Mouse (Mus musculus): Measurements from ENCODE around the gene Galr3. TPM values are rescaled to one million over a fixed set of nuclear protein-coding genes. Genes with fewer than 3 reads are reported as not detected.

Galr3 gene
- total and polyA plus RNA-seq, 3 experiments: 2.6 to 4.5 TPM; not detected in 1

- Histone ChIP-seq H3K79me2 (ENCODE audit: control insufficient read depth, insufficient read depth, low read length, poor library complexity) (peaks cover 7% of the 10 kb centered on the region; the same call in 1 of the 2 replicates), H3K27ac (ENCODE audit: control insufficient read depth, low read depth, low read length) (no peak overlapping the region), H3K9me3 (replicated peaks; ENCODE audit: insufficient read depth, low read length) (no peaks in the 10 kb centered on the region), H3K27me3 (ENCODE audit: control insufficient read depth in 1 of 2, insufficient read depth in 2 of 2, low read length in 2 of 2) (no peaks in the 10 kb centered on the region; a peak in 1 of 4 replicates), H3K4me3 (ENCODE audit: control insufficient read depth in 1 of 2, insufficient read depth in 1 of 2, low read depth in 2 of 2, low read length in 2 of 2) (peak overlapping the region; percentile 58 to 75), H3K9ac (ENCODE audit: control insufficient read depth, low read depth, low read length, poor library complexity, severe bottlenecking) (peak overlapping the region; percentile 89), H3K36me3 (ENCODE audit: control insufficient read depth in 1 of 2, insufficient read depth in 2 of 2, low read length in 2 of 2) (peaks cover 0 to 6% of the 10 kb centered on the region in 2 experiments; a peak in 1 of 4 replicates), H3K4me1 (ENCODE audit: control insufficient read depth in 1 of 2, insufficient read depth in 2 of 2, low read length in 2 of 2) (peaks cover 0 to 17% of the 10 kb centered on the region in 2 experiments; a peak in 2 of 4 replicates)
- peak; percentile 53 for DNase-seq (ENCODE audit: low read depth, low spot score)
- TF ChIP-seq GABPA (IDR thresholded peaks at IDR 0.05; ENCODE audit: low read depth, low read length) (no peak), TBP (IDR thresholded peaks at IDR 0.05; ENCODE audit: low read depth, low read length) (no peak), ZNF384 (IDR thresholded peaks at IDR 0.05; ENCODE audit: low read depth, low read length) (0 out of 2 replicates have a peak, but pooled peaks have one; percentile 48), ZMIZ1 (IDR thresholded peaks at IDR 0.05; ENCODE audit: low read depth, low read length) (peak; percentile 26; the same call in 1 of the 2 replicates), POLR2AphosphoS2 (IDR thresholded peaks at IDR 0.05; ENCODE audit: low read length) (peak; percentile 46; the same call in 1 of the 2 replicates), POLR2A (IDR thresholded peaks at IDR 0.05; ENCODE audit: control insufficient read depth in 1 of 2, insufficient read depth in 1 of 2, low read depth in 1 of 2, low read length in 2 of 2, poor library complexity in 1 of 2) (peak in 1 of 2 experiments; percentile 32; a peak in 1 of 4 replicates)
Observed at GRCm38 (mm10) chr15:79029519-79030241, 12.0 kb upstream of the Galr3 start.

- peaks cover 0 to 6% of the 10 kb centered on the region in 2 experiments; a peak in 1 of 4 replicates for H3K36me3 ChIP-seq (ENCODE audit: control insufficient read depth in 1 of 2, insufficient read depth in 2 of 2, low read length in 2 of 2)
- no peak overlapping the region for H3K27ac ChIP-seq (ENCODE audit: control insufficient read depth, low read depth, low read length)
- H3K79me2 ChIP-seq (ENCODE audit: control insufficient read depth, insufficient read depth, low read length, poor library complexity): peaks cover 7% of the 10 kb centered on the region; the same call in 1 of the 2 replicates
- H3K4me1 ChIP-seq (ENCODE audit: control insufficient read depth in 1 of 2, insufficient read depth in 2 of 2, low read length in 2 of 2): peaks cover 0 to 17% of the 10 kb centered on the region in 2 experiments; a peak in 2 of 4 replicates
- peak overlapping the region; percentile 71 for H3K9ac ChIP-seq (ENCODE audit: control insufficient read depth, low read depth, low read length, poor library complexity, severe bottlenecking)
- H3K27me3 ChIP-seq (ENCODE audit: control insufficient read depth in 1 of 2, insufficient read depth in 2 of 2, low read length in 2 of 2): no peaks in the 10 kb centered on the region
- H3K9me3 ChIP-seq (replicated peaks; ENCODE audit: insufficient read depth, low read length): no peaks in the 10 kb centered on the region
- peak; percentile 97 for DNase-seq (ENCODE audit: low read depth, low spot score)
- H3K4me3 ChIP-seq (ENCODE audit: control insufficient read depth in 1 of 2, insufficient read depth in 1 of 2, low read depth in 2 of 2, low read length in 2 of 2): peak overlapping the region; percentile 71 to 77
- TF ChIP-seq CHD1 (IDR thresholded peaks at IDR 0.05; ENCODE audit: low read depth, low read length): no peak
- peak; percentile 8; the same call in 1 of the 2 replicates for TF ChIP-seq TCF12 (IDR thresholded peaks at IDR 0.05; ENCODE audit: low read depth, low read length)
- TF ChIP-seq NRF1 (IDR thresholded peaks at IDR 0.05; ENCODE audit: insufficient read depth, low read depth, low read length, poor library complexity, severe bottlenecking): no peak
- TF ChIP-seq E2F4 (IDR thresholded peaks at IDR 0.05; ENCODE audit: borderline replicate concordance, low read depth, low read length): peak; percentile 82; the same call in 1 of the 2 replicates
- TF ChIP-seq ELF1 (IDR thresholded peaks at IDR 0.05; ENCODE audit: low read depth, low read length): 0 out of 2 replicates have a peak, but pooled peaks have one; percentile 18
- TF ChIP-seq ZNF384 (IDR thresholded peaks at IDR 0.05; ENCODE audit: low read depth, low read length): no peak
- TF ChIP-seq TBP (IDR thresholded peaks at IDR 0.05; ENCODE audit: low read depth, low read length): peak; percentile 50
- TF ChIP-seq GABPA (IDR thresholded peaks at IDR 0.05; ENCODE audit: low read depth, low read length): no peak
- no peak for TF ChIP-seq CTCF (IDR thresholded peaks at IDR 0.05 in 2 of 3, conservative IDR thresholded peaks at IDR 0.05 in 1 of 3; ENCODE audit: control insufficient read depth in 1 of 3, insufficient read depth in 1 of 3, low read depth in 2 of 3, low read length in 3 of 3, poor library complexity in 1 of 3, severe bottlenecking in 1 of 3)
- TF ChIP-seq ZKSCAN1 (IDR thresholded peaks at IDR 0.05; ENCODE audit: low read depth, low read length): no peak
- peak; percentile 91 for TF ChIP-seq MXI1 (IDR thresholded peaks at IDR 0.05; ENCODE audit: low read depth, low read length)
- TF ChIP-seq NELFE (IDR thresholded peaks at IDR 0.05; ENCODE audit: low read depth, low read length): peak; percentile 73
- peak; percentile 62; the same call in 1 of the 2 replicates for TF ChIP-seq ETS1 (IDR thresholded peaks at IDR 0.05; ENCODE audit: low read depth, low read length)
- TF ChIP-seq KAT2A (conservative IDR thresholded peaks at IDR 0.05; ENCODE audit: low read depth, low read length): no peak
- TF ChIP-seq BHLHE40 (IDR thresholded peaks at IDR 0.05; ENCODE audit: borderline replicate concordance, low read depth, low read length): peak; percentile 87
- TF ChIP-seq POLR2AphosphoS2 (IDR thresholded peaks at IDR 0.05; ENCODE audit: low read length): 0 out of 2 replicates have a peak, but pooled peaks have one; percentile 26
- no peak for TF ChIP-seq TAL1 (IDR thresholded peaks at IDR 0.05; ENCODE audit: low read length)
- peak; percentile 97 for TF ChIP-seq MAX (IDR thresholded peaks at IDR 0.05; ENCODE audit: low read length)
- TF ChIP-seq ZMIZ1 (IDR thresholded peaks at IDR 0.05; ENCODE audit: low read depth, low read length): 0 out of 2 replicates have a peak, but pooled peaks have one; percentile 43
- TF ChIP-seq HCFC1 (IDR thresholded peaks at IDR 0.05; ENCODE audit: low read depth, low read length): peak; percentile 52; the same call in 1 of the 2 replicates
- peak; percentile 46 for TF ChIP-seq MYC (IDR thresholded peaks at IDR 0.05; ENCODE audit: low read depth, low read length)
- TF ChIP-seq POLR2A (IDR thresholded peaks at IDR 0.05; ENCODE audit: control insufficient read depth in 1 of 2, insufficient read depth in 1 of 2, low read depth in 1 of 2, low read length in 2 of 2, poor library complexity in 1 of 2): peak; percentile 61 to 81
- TF ChIP-seq MAZ (IDR thresholded peaks at IDR 0.05; ENCODE audit: low read depth, low read length): no peak
- TF ChIP-seq MYB (IDR thresholded peaks at IDR 0.05; ENCODE audit: low read depth, low read length): no peak
- peak; percentile 87 to 95 for TF ChIP-seq USF2 (IDR thresholded peaks at IDR 0.05; ENCODE audit: borderline replicate concordance in 1 of 2, insufficient read depth in 1 of 2, low read depth in 1 of 2, low read length in 2 of 2)
Observed at GRCm38 (mm10) chr15:79030551-79031435, 10.9 kb upstream of the Galr3 start.
